Mouse (Mus musculus): Measurements from ENCODE around the gene Gm20517. TPM values are rescaled to one million over a fixed set of nuclear protein-coding genes. Genes with fewer than 3 reads are reported as not detected.
"Not testable (repeated sequence)": the region's sequence is repeated elsewhere in the genome, so short reads cannot be mapped to it uniquely, and the experiment has no call there.

Gene Gm20517
- polyA plus RNA-seq, 1 experiment from 2014 or later, result 0.73 TPM

DNA sequence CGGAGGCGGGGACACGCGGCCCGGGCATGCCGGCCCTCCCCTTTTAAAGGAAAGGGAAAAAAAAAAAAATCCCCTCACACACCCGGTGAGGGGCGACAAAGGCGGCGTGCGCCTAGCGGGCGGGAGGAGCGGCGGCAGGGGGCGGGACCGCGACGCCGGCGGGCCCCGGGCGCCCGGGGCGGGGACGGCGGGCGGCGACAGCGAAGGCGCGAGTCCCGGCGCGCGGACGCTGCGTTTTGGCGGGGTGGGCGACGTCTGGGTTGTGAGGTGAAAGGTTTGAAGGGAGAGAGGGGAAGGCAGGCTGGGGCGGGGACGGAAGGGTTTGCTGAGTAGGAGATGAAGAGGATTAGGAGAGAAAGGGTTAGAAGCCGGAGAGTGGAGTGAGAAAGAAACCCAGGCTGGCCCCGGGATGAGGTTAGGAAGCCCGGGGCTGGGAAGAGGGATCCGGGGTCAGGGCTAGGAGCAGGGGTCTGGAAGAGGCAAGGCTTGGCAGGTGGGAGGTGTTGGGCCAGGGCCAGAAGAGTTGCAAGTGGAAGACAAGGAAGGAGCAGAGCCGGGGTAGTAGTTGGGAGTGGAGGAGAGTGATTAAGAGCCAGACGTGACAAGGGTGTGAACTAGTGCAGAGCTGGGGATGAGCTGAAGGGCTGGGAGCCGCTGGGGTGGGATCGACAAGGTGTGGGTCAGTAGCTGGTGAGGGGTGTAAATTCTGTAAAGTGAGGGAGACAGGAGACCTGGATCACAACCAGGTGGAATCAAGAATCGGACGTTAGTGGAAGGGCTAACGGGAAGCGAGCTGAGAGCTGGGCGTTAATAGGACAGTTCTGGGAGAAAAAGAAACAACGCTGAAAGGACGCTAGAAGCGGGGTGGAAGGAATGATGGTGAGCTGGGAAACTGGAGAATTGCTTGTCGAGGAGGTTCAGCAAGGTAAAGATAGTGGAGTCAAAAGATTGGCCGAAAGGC lies 18.6 kb downstream of the Gm20517 start:
- H3K4me1 ChIP-seq (ENCODE audit: control insufficient read depth, insufficient read depth, low read length), result peaks cover 8% of the 10 kb centered on the region
- H3K4me3 ChIP-seq (ENCODE audit: low read length), result peak overlapping the region; percentile 72
- WGBS, result under 1% methylated on average over 60 of the region's 61 CpGs
- ATAC-seq, result peak; percentile 45
- peak overlapping the region; percentile 68 for H3K9ac ChIP-seq (ENCODE audit: low read depth, low read length)
- peak overlapping the region; percentile 84 for H3K4me2 ChIP-seq (ENCODE audit: low read depth, low read length)
- no peaks in the 10 kb centered on the region for H3K36me3 ChIP-seq (ENCODE audit: control insufficient read depth, insufficient read depth, low read length)
- peak overlapping the region; percentile 94 for H3K27ac ChIP-seq (ENCODE audit: low read length)
- H3K27me3 ChIP-seq (replicated peaks; ENCODE audit: control insufficient read depth, insufficient read depth, low read length), result no peaks in the 10 kb centered on the region
- no peaks in the 10 kb centered on the region for H3K9me3 ChIP-seq (ENCODE audit: control insufficient read depth, low read length)

DNA sequence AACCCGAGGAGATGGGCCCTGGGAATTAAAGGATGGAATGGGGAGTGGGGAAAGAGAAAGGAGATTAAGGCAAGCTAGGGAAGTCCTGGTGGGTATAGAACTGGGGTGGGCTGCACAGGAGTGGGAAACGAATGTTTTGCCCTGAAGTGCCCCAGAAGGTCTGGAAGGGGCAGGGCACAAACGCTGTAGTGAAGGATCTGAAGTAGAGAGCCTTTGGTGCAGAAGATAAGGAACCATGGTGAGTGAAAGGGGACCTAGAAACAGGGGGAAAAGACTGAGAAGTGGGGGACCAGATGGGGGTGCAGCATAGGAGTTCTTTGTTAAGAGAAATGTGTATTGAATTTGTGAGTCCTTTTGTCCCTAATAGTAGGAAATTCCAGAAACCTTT lies 19.3 kb downstream of the Gm20517 start, which contains the start of gene Usp49:
Gene Usp49, plus strand, starts transcription at position 13 of the 388 bp plus-strand sequence.
- Histone ChIP-seq H3K36me3 (ENCODE audit: control insufficient read depth, insufficient read depth, low read length) (no peaks in the 10 kb centered on the region), H3K9ac (ENCODE audit: low read depth, low read length) (peak within 1 kb of the TSS; percentile 68), H3K9me3 (ENCODE audit: control insufficient read depth, low read length) (no peaks in the 10 kb centered on the region), H3K27me3 (replicated peaks; ENCODE audit: control insufficient read depth, insufficient read depth, low read length) (no peaks in the 10 kb centered on the region), H3K27ac (ENCODE audit: low read length) (peak within 1 kb of the TSS; percentile 94), H3K4me2 (ENCODE audit: low read depth, low read length) (peak within 1 kb of the TSS; percentile 84), H3K4me1 (ENCODE audit: control insufficient read depth, insufficient read depth, low read length) (peaks cover 8% of the 10 kb centered on the region), H3K4me3 (ENCODE audit: low read length) (peak within 1 kb of the TSS; percentile 72)
- 2% methylated on average over 3 of the region's 3 CpGs for WGBS
- no peak for ATAC-seq

DNA sequence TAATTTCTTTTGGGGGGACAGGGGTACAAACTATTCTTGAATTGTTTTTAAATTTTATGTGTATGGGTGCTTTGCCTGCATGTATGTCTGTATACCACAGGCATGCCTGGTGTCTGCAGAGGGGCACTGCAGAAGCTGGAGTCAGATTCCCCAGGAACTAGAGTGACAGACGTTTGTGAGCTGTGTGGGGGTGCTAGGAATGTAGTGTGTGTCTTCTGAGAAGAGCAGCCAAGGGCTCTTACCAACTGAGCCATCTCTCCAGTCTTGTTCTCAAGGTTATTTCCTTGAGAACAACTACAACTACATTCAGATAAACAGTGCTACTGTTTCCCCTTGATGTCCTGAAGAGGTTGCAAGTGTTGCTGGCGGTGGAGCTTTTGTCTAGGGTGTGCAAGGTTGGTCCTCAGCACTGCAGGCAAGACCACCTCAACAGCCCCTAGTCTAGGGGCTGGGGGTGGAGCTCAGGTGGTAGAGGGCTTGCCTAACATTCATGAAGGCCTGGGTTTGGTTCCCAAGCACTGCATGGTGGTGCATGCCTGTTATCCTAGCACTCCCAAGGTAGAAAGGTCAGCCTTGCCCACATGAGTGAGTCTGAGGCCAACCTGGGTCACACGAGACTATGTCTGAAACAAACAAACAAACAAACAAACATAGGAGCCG lies 20.9 kb downstream of the Gm20517 start:
- no peaks in the 10 kb centered on the region for H3K36me3 ChIP-seq (ENCODE audit: control insufficient read depth, insufficient read depth, low read length)
- H3K4me2 ChIP-seq (ENCODE audit: low read depth, low read length), result no peak overlapping the region
- H3K4me3 ChIP-seq (ENCODE audit: low read length), result no peak overlapping the region
- WGBS, result 61% methylated on average over 4 of the region's 4 CpGs
- no peaks in the 10 kb centered on the region for H3K27me3 ChIP-seq (replicated peaks; ENCODE audit: control insufficient read depth, insufficient read depth, low read length)
- no peak overlapping the region for H3K9ac ChIP-seq (ENCODE audit: low read depth, low read length)
- H3K4me1 ChIP-seq (ENCODE audit: control insufficient read depth, insufficient read depth, low read length), result peaks cover 8% of the 10 kb centered on the region
- H3K9me3 ChIP-seq (ENCODE audit: control insufficient read depth, low read length), result no peaks in the 10 kb centered on the region
- H3K27ac ChIP-seq (ENCODE audit: low read length), result 0 out of 2 replicates have a peak overlapping the region, but pooled peaks have one; percentile 16
- no peak for ATAC-seq

DNA sequence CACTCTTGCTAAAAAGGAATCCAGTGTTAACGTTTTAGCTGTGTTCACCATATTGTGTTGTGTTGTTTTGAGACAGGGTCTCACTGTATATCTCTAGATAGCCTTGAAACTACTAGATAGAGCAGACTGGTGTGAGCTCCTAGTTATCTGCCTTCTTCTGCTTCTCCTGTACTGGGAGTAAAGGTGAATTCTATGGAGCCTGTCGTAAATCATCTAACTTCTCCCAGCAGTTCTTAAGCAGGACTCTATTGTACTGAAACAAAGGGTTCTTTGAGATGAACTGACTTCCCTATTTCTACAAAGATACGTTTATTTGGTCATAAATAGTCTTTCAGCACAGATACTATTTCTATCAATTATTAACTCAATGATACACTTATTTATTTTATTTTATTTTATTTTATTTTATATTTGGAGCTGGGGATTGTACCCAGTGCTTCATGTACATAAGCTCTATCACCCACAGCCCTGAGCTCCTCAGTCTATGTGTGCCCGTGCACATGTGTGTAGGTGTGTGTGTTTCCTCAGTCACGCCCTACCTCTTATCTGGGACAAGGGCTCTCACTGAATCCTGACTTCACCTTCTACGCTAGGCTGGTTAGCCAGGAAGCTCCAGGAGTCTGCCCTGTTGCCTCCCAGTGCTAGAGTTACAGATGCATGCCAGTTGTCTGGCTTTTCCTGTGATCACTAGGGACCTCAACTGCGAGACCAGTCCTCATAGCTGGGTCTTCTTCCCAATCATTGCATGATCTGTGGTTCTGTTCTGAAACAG lies 22.8 kb downstream of the Gm20517 start:
- ATAC-seq, result peak; percentile 83
- H3K4me1 ChIP-seq (ENCODE audit: control insufficient read depth, insufficient read depth, low read length), result peaks cover 8% of the 10 kb centered on the region; the same call in 1 of the 2 replicates
- H3K36me3 ChIP-seq (ENCODE audit: control insufficient read depth, insufficient read depth, low read length), result no peaks in the 10 kb centered on the region
- no peak overlapping the region for H3K4me3 ChIP-seq (ENCODE audit: low read length)
- peak overlapping the region; percentile 21; the same call in 1 of the 2 replicates for H3K9ac ChIP-seq (ENCODE audit: low read depth, low read length)
- H3K9me3 ChIP-seq (ENCODE audit: control insufficient read depth, low read length), result no peaks in the 10 kb centered on the region
- WGBS, result 54% methylated on average over 7 of the region's 7 CpGs
- peak overlapping the region; percentile 34 for H3K4me2 ChIP-seq (ENCODE audit: low read depth, low read length)
- peak overlapping the region; percentile 75 for H3K27ac ChIP-seq (ENCODE audit: low read length)
- H3K27me3 ChIP-seq (replicated peaks; ENCODE audit: control insufficient read depth, insufficient read depth, low read length), result no peaks in the 10 kb centered on the region

DNA sequence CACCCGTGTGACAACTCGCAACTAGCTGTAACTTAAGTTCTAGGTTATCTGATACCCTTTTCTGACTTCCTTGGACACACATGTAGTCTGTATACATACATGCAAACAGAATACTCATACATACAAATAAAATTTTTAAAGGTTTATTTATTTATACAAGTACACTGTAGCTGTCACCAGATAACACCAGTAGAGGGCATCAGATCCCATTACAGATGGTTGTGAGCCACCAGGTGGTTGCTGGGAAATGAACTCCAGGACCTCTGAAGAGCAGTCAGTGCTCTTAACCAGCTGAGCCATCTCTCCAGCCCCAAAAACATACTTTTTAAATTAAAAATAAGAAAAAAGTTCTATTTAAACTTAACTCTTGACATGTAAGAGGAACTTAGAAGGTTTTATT lies 31.6 kb downstream of the Gm20517 start:
- no peaks in the 10 kb centered on the region for H3K27me3 ChIP-seq (replicated peaks; ENCODE audit: control insufficient read depth, insufficient read depth, low read length)
- no peaks in the 10 kb centered on the region for H3K4me1 ChIP-seq (ENCODE audit: control insufficient read depth, insufficient read depth, low read length)
- H3K27ac ChIP-seq (ENCODE audit: low read length), result no peak overlapping the region
- H3K9ac ChIP-seq (ENCODE audit: low read depth, low read length), result no peak overlapping the region
- ATAC-seq, result no peak
- no peaks in the 10 kb centered on the region for H3K9me3 ChIP-seq (ENCODE audit: control insufficient read depth, low read length)
- no peak overlapping the region for H3K4me2 ChIP-seq (ENCODE audit: low read depth, low read length)
- no peak overlapping the region for H3K4me3 ChIP-seq (ENCODE audit: low read length)
- no peaks in the 10 kb centered on the region for H3K36me3 ChIP-seq (ENCODE audit: control insufficient read depth, insufficient read depth, low read length)
- 83% methylated on average over 2 of the region's 2 CpGs for WGBS

DNA sequence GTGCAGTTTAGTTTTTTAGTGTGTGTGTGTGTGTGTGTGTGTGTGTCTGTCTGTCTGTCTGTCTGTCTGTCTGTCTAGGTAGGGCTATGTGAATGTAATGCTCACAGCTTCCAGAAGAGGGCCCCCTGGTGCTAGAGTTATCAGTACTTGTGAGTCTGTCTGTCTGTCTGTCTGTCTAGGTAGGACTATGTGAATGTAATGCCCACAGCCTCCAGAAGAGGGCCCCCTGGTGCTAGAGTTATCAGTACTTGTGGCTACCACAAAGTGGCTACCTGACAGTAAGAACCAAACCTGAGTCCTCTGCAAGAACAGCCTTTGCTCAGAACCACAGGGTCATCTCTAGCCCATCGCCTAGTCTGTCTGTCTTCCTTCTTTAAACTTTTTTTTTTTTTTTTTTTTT lies 35.3 kb downstream of the Gm20517 start:
- no peak overlapping the region for H3K4me3 ChIP-seq (ENCODE audit: low read length)
- H3K4me1 ChIP-seq (ENCODE audit: control insufficient read depth, insufficient read depth, low read length), result no peaks in the 10 kb centered on the region
- H3K9ac ChIP-seq (ENCODE audit: low read depth, low read length), result no peak overlapping the region
- 90% methylated on average over 1 of the region's 1 CpGs for WGBS
- H3K4me2 ChIP-seq (ENCODE audit: low read depth, low read length), result no peak overlapping the region
- no peak for ATAC-seq
- no peaks in the 10 kb centered on the region for H3K27me3 ChIP-seq (replicated peaks; ENCODE audit: control insufficient read depth, insufficient read depth, low read length)
- no peaks in the 10 kb centered on the region for H3K36me3 ChIP-seq (ENCODE audit: control insufficient read depth, insufficient read depth, low read length)
- H3K9me3 ChIP-seq (ENCODE audit: control insufficient read depth, low read length), result no peaks in the 10 kb centered on the region
- no peak overlapping the region for H3K27ac ChIP-seq (ENCODE audit: low read length)

DNA sequence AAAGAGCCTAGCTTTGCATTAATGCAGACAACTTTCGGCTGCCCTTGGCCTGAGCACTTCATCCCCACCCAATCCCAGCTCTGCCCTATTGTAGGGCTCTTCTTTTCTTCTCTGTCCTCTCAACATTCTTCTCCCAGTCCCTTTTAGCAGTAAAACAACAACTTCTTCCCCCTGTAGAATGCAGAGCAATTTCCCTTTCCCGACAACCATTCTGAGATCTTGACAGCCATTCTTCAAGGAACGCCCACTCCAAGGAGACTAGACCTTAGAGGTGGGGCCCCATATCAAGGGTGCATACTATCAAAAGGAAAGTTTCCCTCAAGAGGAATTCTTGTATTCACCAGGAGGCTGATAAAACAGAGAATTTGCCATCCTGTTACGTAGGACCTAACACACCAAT lies 37.6 kb downstream of the Gm20517 start:
- Histone ChIP-seq H3K9me3 (ENCODE audit: control insufficient read depth, low read length) (no peaks in the 10 kb centered on the region), H3K4me1 (ENCODE audit: control insufficient read depth, insufficient read depth, low read length) (no peaks in the 10 kb centered on the region), H3K4me3 (ENCODE audit: low read length) (no peak overlapping the region), H3K36me3 (ENCODE audit: control insufficient read depth, insufficient read depth, low read length) (no peaks in the 10 kb centered on the region), H3K4me2 (ENCODE audit: low read depth, low read length) (no peak overlapping the region), H3K27me3 (replicated peaks; ENCODE audit: control insufficient read depth, insufficient read depth, low read length) (no peaks in the 10 kb centered on the region), H3K27ac (ENCODE audit: low read length) (no peak overlapping the region), H3K9ac (ENCODE audit: low read depth, low read length) (no peak overlapping the region)
- no peak for ATAC-seq
- WGBS, result 73% methylated on average over 4 of the region's 4 CpGs

DNA sequence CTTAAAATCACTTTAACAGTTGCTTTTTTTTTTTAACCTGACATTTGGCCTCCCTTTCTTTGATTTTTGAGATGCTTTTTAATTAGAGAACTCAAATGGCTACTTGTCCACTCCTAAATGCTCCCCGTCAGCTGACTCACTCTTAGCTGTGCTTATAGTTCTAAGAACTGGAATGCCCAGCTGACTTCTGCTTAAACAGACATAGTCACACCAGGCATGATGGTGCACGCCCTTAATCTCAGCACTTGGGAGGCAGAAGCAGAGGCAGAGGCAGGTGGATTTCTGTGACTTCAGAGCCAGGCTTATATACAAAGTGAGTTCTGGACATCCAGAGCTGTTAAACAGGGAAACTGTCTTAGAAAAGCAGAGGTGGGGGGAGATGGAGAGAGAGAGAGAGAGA lies 40.6 kb downstream of the Gm20517 start:
- WGBS, result 85% methylated on average over 2 of the region's 2 CpGs
- H3K27ac ChIP-seq (ENCODE audit: low read length), result no peak overlapping the region
- no peaks in the 10 kb centered on the region for H3K27me3 ChIP-seq (replicated peaks; ENCODE audit: control insufficient read depth, insufficient read depth, low read length)
- H3K4me2 ChIP-seq (ENCODE audit: low read depth, low read length), result no peak overlapping the region
- ATAC-seq, result no peak
- H3K9ac ChIP-seq (ENCODE audit: low read depth, low read length), result no peak overlapping the region
- no peaks in the 10 kb centered on the region for H3K36me3 ChIP-seq (ENCODE audit: control insufficient read depth, insufficient read depth, low read length)
- H3K4me3 ChIP-seq (ENCODE audit: low read length), result no peak overlapping the region
- H3K9me3 ChIP-seq (ENCODE audit: control insufficient read depth, low read length), result no peaks in the 10 kb centered on the region
- peaks cover 2% of the 10 kb centered on the region; the same call in 1 of the 2 replicates for H3K4me1 ChIP-seq (ENCODE audit: control insufficient read depth, insufficient read depth, low read length)

DNA sequence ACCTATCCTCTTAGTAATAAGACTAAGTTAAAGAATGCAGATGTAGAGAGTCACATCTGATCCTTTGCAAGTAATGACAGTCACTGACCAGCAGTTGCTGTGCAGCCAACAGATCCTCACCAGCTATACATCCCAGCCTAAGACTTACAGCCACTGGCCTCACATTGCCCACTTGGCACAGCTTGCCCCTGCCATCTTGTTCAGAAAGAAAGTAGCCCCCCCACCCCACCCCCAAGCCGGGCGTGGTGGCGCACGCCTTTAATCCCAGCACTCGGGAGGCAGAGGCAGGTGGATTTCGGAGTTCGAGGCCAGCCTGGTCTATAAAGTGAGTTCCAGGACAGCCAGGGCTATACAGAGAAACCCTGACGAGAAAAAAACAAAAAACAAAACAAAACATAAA lies 43.0 kb downstream of the Gm20517 start:
- H3K4me3 ChIP-seq (ENCODE audit: low read length); H3K27ac ChIP-seq (ENCODE audit: low read length); H3K36me3 ChIP-seq (ENCODE audit: control insufficient read depth, insufficient read depth, low read length); H3K9ac ChIP-seq (ENCODE audit: low read depth, low read length); H3K4me2 ChIP-seq (ENCODE audit: low read depth, low read length); ATAC-seq; H3K27me3 ChIP-seq (replicated peaks; ENCODE audit: control insufficient read depth, insufficient read depth, low read length); H3K9me3 ChIP-seq (ENCODE audit: control insufficient read depth, low read length); H3K4me1 ChIP-seq (ENCODE audit: control insufficient read depth, insufficient read depth, low read length): not testable (repeated sequence)
- 95% methylated on average over 8 of the region's 8 CpGs for WGBS
